Mouse (Mus musculus) kidney, adult 2 months (tissue): ENCODE measurements at regions not wholly inside any gene's neighbourhood (a gene's known extent, or its start where the extent isn't known, plus 50 kb on each side); places are given as distances from the start of the nearest gene placed in this dataset.

Experiments used
- CTCF ChIP-seq: fragments of 200-500 bp; conservative IDR thresholded peaks from 2 replicates; pipeline ENCODE4 v1.5.1; 2011; ENCODE audit warnings: low read depth, mild to moderate bottlenecking, control low read depth, low read length, moderate library complexity, mixed read lengths; ENCODE audit not compliant: insufficient read depth, insufficient read length
- POLR2A ChIP-seq: fragments of 200-500 bp; IDR thresholded peaks from one replicate; pipeline ENCODE4 v1.6.1; 2011; ENCODE audit warnings: low read depth, low read length, control low read depth

GRCm38 (mm10) chr12:119577280-119577679, 263.2 kb downstream of the Macc1 start:
- TF ChIP-seq CTCF: no peak
- no peak for TF ChIP-seq POLR2A
